45 mouse cellular contexts compared by ENCODE assay signal in genomic region chr4:123068646-123069045, GRCm38 (mm10). TPM values are rescaled to one million over a fixed set of nuclear protein-coding genes. Genes with fewer than 3 reads are reported as not detected.
"Had no signal": no experiment of that assay in that cellular context is flagged by ENCODE, and none has a peak within 500 bp of the region (broad histone marks: within the 10 kb centered on the region; RNA-seq: fewer than 3 reads in every experiment).

No protein-coding gene starts in this region.

- H3K27me3 ChIP-seq: hindbrain, embryonic 12.5 days; hindbrain, embryonic 13.5 days; hindbrain, embryonic 15.5 days; intestine, embryonic 15.5 days; kidney, embryonic 15.5 days had no signal

- ATAC-seq: hindbrain, embryonic 16.5 days; hindbrain, postnatal 0 days; inflammation-experienced regulatory T-cells, adult 6 months; intestine, embryonic 16.5 days; intestine, postnatal 0 days had no signal

- H3K36me3 ChIP-seq: heart, embryonic 10.5 days; heart, embryonic 12.5 days; heart, embryonic 13.5 days; heart, embryonic 15.5 days; hindbrain, embryonic 10.5 days; hindbrain, embryonic 12.5 days; hindbrain, embryonic 13.5 days; hindbrain, embryonic 15.5 days; intestine, embryonic 15.5 days; kidney, embryonic 15.5 days had no signal

- H3K9ac ChIP-seq: heart, embryonic 12.5 days; heart, embryonic 13.5 days; heart, embryonic 15.5 days; hindbrain, embryonic 12.5 days; hindbrain, embryonic 13.5 days; hindbrain, embryonic 14.5 days; hindbrain, embryonic 15.5 days; intestine, embryonic 15.5 days; kidney, embryonic 15.5 days had no signal

- H3K4me2 ChIP-seq: heart, embryonic 11.5 days; heart, embryonic 12.5 days; heart, embryonic 13.5 days; heart, embryonic 15.5 days; hindbrain, embryonic 12.5 days; hindbrain, embryonic 13.5 days; hindbrain, embryonic 14.5 days; hindbrain, embryonic 15.5 days; intestine, embryonic 15.5 days; kidney, embryonic 15.5 days had no signal

- H3K4me1 ChIP-seq: hindbrain, embryonic 15.5 days; intestine, embryonic 15.5 days had no signal

- H3K4me3 ChIP-seq: heart, embryonic 10.5 days; heart, embryonic 12.5 days; heart, embryonic 13.5 days; heart, embryonic 15.5 days; hindbrain, embryonic 10.5 days; hindbrain, embryonic 12.5 days; hindbrain, embryonic 13.5 days; hindbrain, embryonic 15.5 days; intestine, embryonic 15.5 days; kidney, embryonic 15.5 days; layer of hippocampus, adult 2 months had no signal

- H3K9me3 ChIP-seq: heart, embryonic 10.5 days; heart, embryonic 12.5 days; heart, embryonic 13.5 days; heart, embryonic 15.5 days; hindbrain, embryonic 10.5 days; hindbrain, embryonic 12.5 days; hindbrain, embryonic 13.5 days; hindbrain, embryonic 15.5 days; intestine, embryonic 15.5 days; kidney, embryonic 15.5 days had no signal

- DNase-seq: heart, postnatal 10 days; heart, postnatal 14 days; heart, postnatal 36 days; heart, postnatal 4 days; kidney, adult 11 months; kidney, adult 18-20 months; kidney, adult 2 months; kidney, adult 8-10 months; kidney, adult 9 months; kidney, postnatal 10 days; kidney, postnatal 14 days; kidney, postnatal 25 days; kidney, postnatal 36 days; kidney, postnatal 4 days; layer of hippocampus, adult 9-11 months; layer of hippocampus, postnatal 36 days had no signal

- H3K27ac ChIP-seq: heart, embryonic 10.5 days; heart, embryonic 13.5 days; heart, embryonic 15.5 days; hindbrain, embryonic 10.5 days; hindbrain, embryonic 12.5 days; hindbrain, embryonic 13.5 days; hindbrain, embryonic 14.5 days; hindbrain, embryonic 15.5 days; hindbrain, postnatal 0 days; intestine, embryonic 15.5 days; kidney, embryonic 15.5 days; kidney, postnatal 0 days; layer of hippocampus, adult 2 months had no signal

RNA-seq across cellular contexts. Expression of gene Bmp8b, which starts 36.3 kb away (rescaled TPM):
- total RNA-seq: heart, postnatal 10 days; heart, postnatal 14 days; heart, postnatal 25 days; heart, postnatal 36 days; heart, postnatal 4 days; hematopoietic stem cell, adult 5-6 weeks; layer of hippocampus, adult 18-20 months had no signal
- polyA plus RNA-seq: heart, embryonic 11.5 days; hindbrain, embryonic 11.5 days; inflammation-experienced regulatory T-cells, adult 6 months had no signal

RNA-seq across cellular contexts. Expression of gene Oxct2b, which starts 47.4 kb away (rescaled TPM):
- total RNA-seq: heart, postnatal 10 days; heart, postnatal 14 days; heart, postnatal 25 days; heart, postnatal 36 days; heart, postnatal 4 days; hematopoietic stem cell, adult 5-6 weeks; layer of hippocampus, adult 18-20 months; layer of hippocampus, adult 2 months; layer of hippocampus, postnatal 25 days; layer of hippocampus, postnatal 36 days; left cerebral cortex, adult 18-20 months had no signal
- polyA plus RNA-seq: heart, embryonic 11.5 days; heart, embryonic 12.5 days; heart, embryonic 14.5 days; heart, embryonic 15.5 days; heart, embryonic 16.5 days; heart, postnatal 0 days; hindbrain, embryonic 10.5 days; hindbrain, embryonic 12.5 days; inflammation-experienced regulatory T-cells, adult 6 months; kidney, embryonic 15.5 days; kidney, embryonic 16.5 days had no signal
